Mouse (Mus musculus) cerebellum, adult 2 months (tissue): Measurements from ENCODE around the gene Epn1.

Experiments
- CTCF ChIP-seq: fragments of 200-500 bp; IDR thresholded peaks from 2 replicates; pipeline ENCODE4 v1.5.1; 2011; ENCODE audit warnings: low read depth, mild to moderate bottlenecking, control low read depth, low read length, moderate library complexity, borderline replicate concordance; ENCODE audit not compliant: insufficient read depth
- POLR2A ChIP-seq: fragments of 200-500 bp; IDR thresholded peaks from 2 replicates; pipeline ENCODE4 v1.6.1; 2011; ENCODE audit warnings: low read length, control low read depth, borderline replicate concordance; ENCODE audit not compliant: insufficient read depth

- no peak for TF ChIP-seq CTCF
- TF ChIP-seq POLR2A = no peak
These were observed 43.0 kb upstream of the Epn1 start for GRCm38 (mm10) chr7:5037026-5037425.
